Mouse (Mus musculus) kidney, adult 2 months (tissue): ENCODE measurements around the gene Ms4a14. TPM values are rescaled to one million over a fixed set of nuclear protein-coding genes. Genes with fewer than 3 reads are reported as not detected.

Experiments
- DNase-seq: peaks from one replicate; pipeline ENCODE4 v3.0.0; 2021
- H3K27ac ChIP-seq: fragments of 200-500 bp; 2 replicates; pipeline ENCODE4 v1.5.1; 2012; ENCODE audit warnings: low read depth, low read length, control low read depth, inconsistent platforms; ENCODE audit not compliant: insufficient read depth
- H3K27me3 ChIP-seq: fragments of 200-500 bp; replicated peaks from 2 replicates; pipeline ENCODE4 v1.6.1; 2012; ENCODE audit warnings: mild to moderate bottlenecking, moderate library complexity, low read length, inconsistent platforms; ENCODE audit not compliant: control insufficient read depth, insufficient read depth
- H3K36me3 ChIP-seq: fragments of 200-500 bp; 2 replicates; pipeline ENCODE4 v1.6.1; 2012; ENCODE audit warnings: mild to moderate bottlenecking, moderate library complexity, low read length, inconsistent platforms; ENCODE audit not compliant: control insufficient read depth, insufficient read depth
- H3K4me1 ChIP-seq: fragments of 200-500 bp; 2 replicates; pipeline ENCODE4 v1.6.1; 2011; ENCODE audit warnings: low read length; ENCODE audit not compliant: control insufficient read depth, insufficient read depth
- H3K4me3 ChIP-seq: fragments of 200-500 bp; 2 replicates; pipeline ENCODE4 v1.5.1; 2011; ENCODE audit warnings: mild to moderate bottlenecking, low read depth, low read length, control low read depth; ENCODE audit not compliant: insufficient read depth
- CTCF ChIP-seq: fragments of 200-500 bp; conservative IDR thresholded peaks from 2 replicates; pipeline ENCODE4 v1.5.1; 2011; ENCODE audit warnings: low read depth, mild to moderate bottlenecking, control low read depth, low read length, moderate library complexity, mixed read lengths; ENCODE audit not compliant: insufficient read depth, insufficient read length
- POLR2A ChIP-seq: fragments of 200-500 bp; IDR thresholded peaks from one replicate; pipeline ENCODE4 v1.6.1; 2011; ENCODE audit warnings: low read depth, low read length, control low read depth
- WGBS: fragments of 180-500 bp; shearing (Covaris S2); methylation state at CpG from one replicate; pipeline ENCODE4 v1.1.7; 2018; 5-methylcytosine and 5-hydroxymethylcytosine counted together
- polyA plus RNA-seq: library from polyadenylated mRNA; depleted of rRNA; stranded (reverse); fragments of >200 nt; gene quantifications from 2 replicates; pipeline ENCODE4 v1.2.3, GENCODE M21; 2012; rRNA removed

The Ms4a14 gene
- polyA plus RNA-seq = 0.08 TPM in 2 replicates

GRCm38 (mm10) chr19:11314354-11314753, at the start of gene Ms4a14:
Gene Ms4a14, minus strand, starts transcription at chr19:11314454.
- no peak for DNase-seq
- 58% methylated on average over 1 of the region's 1 CpGs for WGBS
- Histone ChIP-seq H3K36me3 (no peaks in the 10 kb centered on the region), H3K27me3 (no peaks in the 10 kb centered on the region), H3K27ac (no peak within 1 kb of the TSS), H3K4me3 (no peak within 1 kb of the TSS), H3K4me1 (no peaks in the 10 kb centered on the region)
- no peak for TF ChIP-seq POLR2A

- TF ChIP-seq POLR2A = no peak
- no peak for TF ChIP-seq CTCF
- H3K36me3 ChIP-seq = no peaks in the 10 kb centered on the region
- no peak overlapping the region for H3K27ac ChIP-seq
- DNase-seq = no peak
- no peak overlapping the region for H3K4me3 ChIP-seq
- no peaks in the 10 kb centered on the region for H3K4me1 ChIP-seq
- H3K27me3 ChIP-seq = no peaks in the 10 kb centered on the region
Observed at GRCm38 (mm10) chr19:11362002-11362401, 47.7 kb upstream of the Ms4a14 start.

- DNase-seq = no peak
- Histone ChIP-seq H3K4me3 (no peak overlapping the region), H3K27ac (no peak overlapping the region), H3K27me3 (no peaks in the 10 kb centered on the region), H3K36me3 (no peaks in the 10 kb centered on the region), H3K4me1 (no peaks in the 10 kb centered on the region)
- 52% methylated on average over 3 of the region's 3 CpGs for whole genome bisulfite sequencing
- TF ChIP-seq POLR2A = no peak
- no peak for TF ChIP-seq CTCF
Observed at GRCm38 (mm10) chr19:11360106-11360505, 45.9 kb upstream of the Ms4a14 start.

GRCm38 (mm10) chr19:11355730-11356129, 41.5 kb upstream of the Ms4a14 start:
- Histone ChIP-seq H3K4me3 (no peak overlapping the region), H3K27me3 (no peaks in the 10 kb centered on the region), H3K27ac (no peak overlapping the region), H3K4me1 (no peaks in the 10 kb centered on the region), H3K36me3 (no peaks in the 10 kb centered on the region)
- 81% methylated on average over 7 of the region's 7 CpGs for WGBS
- DNase-seq = no peak
- no peak for TF ChIP-seq CTCF
- no peak for TF ChIP-seq POLR2A

GRCm38 (mm10) chr19:11351878-11352277, 37.6 kb upstream of the Ms4a14 start:
- Histone ChIP-seq H3K27me3 (no peaks in the 10 kb centered on the region), H3K4me3 (no peak overlapping the region), H3K27ac (no peak overlapping the region), H3K36me3 (no peaks in the 10 kb centered on the region), H3K4me1 (no peaks in the 10 kb centered on the region; the same call in 1 of the 2 replicates)
- DNase-seq = no peak
- WGBS = 40% methylated on average over 3 of the region's 3 CpGs
- TF ChIP-seq CTCF (no peak), POLR2A (no peak)

- Histone ChIP-seq H3K4me3 (no peak overlapping the region), H3K27ac (peak overlapping the region; percentile 69), H3K27me3 (no peaks in the 10 kb centered on the region), H3K36me3 (no peaks in the 10 kb centered on the region), H3K4me1 (no peaks in the 10 kb centered on the region; the same call in 1 of the 2 replicates)
- DNase-seq = peak; percentile 60
- 43% methylated on average over 7 of the region's 7 CpGs for WGBS
- TF ChIP-seq POLR2A = no peak
- TF ChIP-seq CTCF = no peak; the same call in 1 of the 2 replicates
Observed at GRCm38 (mm10) chr19:11349698-11350481, 35.6 kb upstream of the Ms4a14 start.

GRCm38 (mm10) chr19:11343992-11344391, 29.7 kb upstream of the Ms4a14 start:
- Histone ChIP-seq H3K4me3 (no peak overlapping the region), H3K27ac (no peak overlapping the region), H3K36me3 (no peaks in the 10 kb centered on the region), H3K27me3 (no peaks in the 10 kb centered on the region), H3K4me1 (no peaks in the 10 kb centered on the region)
- no peak for DNase-seq
- no peak for TF ChIP-seq POLR2A
- no peak for TF ChIP-seq CTCF
